Mouse (Mus musculus): ENCODE results near the gene Unc13b. TPM values are rescaled to one million over a fixed set of nuclear protein-coding genes. Genes with fewer than 3 reads are reported as not detected.

The Unc13b gene
- 66.7 and 77.8 TPM in 2 replicates for polyA plus RNA-seq (2012; rRNA removed)

- Histone ChIP-seq H3K4me3 (ENCODE audit: insufficient read depth, low read length) (peak within 1 kb of the TSS; percentile 43), H3K4me1 (ENCODE audit: control insufficient read depth, insufficient read depth, low read length) (no peaks in the 10 kb centered on the region; the same call in 1 of the 2 replicates), H3K27ac (ENCODE audit: insufficient read depth, low read length) (no peak within 1 kb of the TSS)
- peak; percentile 72 for TF ChIP-seq POLR2A (IDR thresholded peaks at IDR 0.05; ENCODE audit: extremely low read depth, insufficient read depth, low read length)
- no peak for TF ChIP-seq CTCF (IDR thresholded peaks at IDR 0.05; ENCODE audit: extremely low read depth, insufficient read depth, low read length)
Measured at GRCm38 (mm10) chr4:43058753-43059654, at the start of gene Unc13b. Gene Unc13b (plus strand): TSS chr4:43058953.

GRCm38 (mm10) chr4:43010161-43011038 lies 48.4 kb upstream of the Unc13b start, which contains the start of gene Fancg:
Gene Fancg (minus strand): TSS chr4:43010506.
- H3K4me3 ChIP-seq (ENCODE audit: insufficient read depth, low read length) = peak within 1 kb of the TSS; percentile 54
- TF ChIP-seq CTCF (IDR thresholded peaks at IDR 0.05; ENCODE audit: extremely low read depth, insufficient read depth, low read length) (no peak), POLR2A (IDR thresholded peaks at IDR 0.05; ENCODE audit: extremely low read depth, insufficient read depth, low read length) (no peak)
- H3K4me1 ChIP-seq (ENCODE audit: control insufficient read depth, insufficient read depth, low read length) = peaks cover 3% of the 10 kb centered on the region; the same call in 1 of the 2 replicates
- H3K27ac ChIP-seq (ENCODE audit: insufficient read depth, low read length) = no peak within 1 kb of the TSS

- H3K4me3 ChIP-seq (ENCODE audit: insufficient read depth, low read length) = no peak overlapping the region
- H3K4me1 ChIP-seq (ENCODE audit: control insufficient read depth, insufficient read depth, low read length) = peaks cover 3% of the 10 kb centered on the region; the same call in 1 of the 2 replicates
- H3K27ac ChIP-seq (ENCODE audit: insufficient read depth, low read length) = no peak overlapping the region
- TF ChIP-seq CTCF (IDR thresholded peaks at IDR 0.05; ENCODE audit: extremely low read depth, insufficient read depth, low read length) (no peak), POLR2A (IDR thresholded peaks at IDR 0.05; ENCODE audit: extremely low read depth, insufficient read depth, low read length) (no peak)
Measured at GRCm38 (mm10) chr4:43012091-43012490, 46.7 kb upstream of the Unc13b start.

GRCm38 (mm10) chr4:43018156-43018555 lies 40.6 kb upstream of the Unc13b start:
- no peak overlapping the region for H3K27ac ChIP-seq (ENCODE audit: insufficient read depth, low read length)
- no peak for TF ChIP-seq POLR2A (IDR thresholded peaks at IDR 0.05; ENCODE audit: extremely low read depth, insufficient read depth, low read length)
- no peak for TF ChIP-seq CTCF (IDR thresholded peaks at IDR 0.05; ENCODE audit: extremely low read depth, insufficient read depth, low read length)
- no peaks in the 10 kb centered on the region for H3K4me1 ChIP-seq (ENCODE audit: control insufficient read depth, insufficient read depth, low read length)
- H3K4me3 ChIP-seq (ENCODE audit: insufficient read depth, low read length) = no peak overlapping the region

DNA sequence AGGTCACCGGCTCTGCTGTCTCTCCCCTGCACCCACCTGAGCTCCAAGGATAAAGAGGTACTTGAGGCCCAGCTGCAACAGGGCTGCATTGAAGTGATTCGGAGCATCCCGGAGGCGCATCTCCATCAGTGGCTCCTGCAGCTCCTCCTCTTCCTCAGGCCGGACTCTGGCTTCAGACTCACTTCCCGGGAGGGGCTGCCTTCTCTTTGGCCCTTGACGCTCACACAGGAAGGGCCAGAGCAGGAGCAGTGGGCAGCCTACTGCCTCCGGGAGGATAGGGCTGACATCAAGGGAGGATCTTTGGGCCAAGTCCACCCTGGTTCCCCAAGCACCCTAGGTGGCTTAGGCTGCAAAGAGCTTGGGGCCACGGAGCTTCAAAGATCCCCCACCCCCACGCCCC lies 39.6 kb upstream of the Unc13b start:
- Histone ChIP-seq H3K4me1 (ENCODE audit: control insufficient read depth, insufficient read depth, low read length) (peaks cover 2% of the 10 kb centered on the region; the same call in 1 of the 2 replicates), H3K4me3 (ENCODE audit: insufficient read depth, low read length) (no peak overlapping the region), H3K27ac (ENCODE audit: insufficient read depth, low read length) (no peak overlapping the region)
- no peak for TF ChIP-seq POLR2A (IDR thresholded peaks at IDR 0.05; ENCODE audit: extremely low read depth, insufficient read depth, low read length)
- no peak for TF ChIP-seq CTCF (IDR thresholded peaks at IDR 0.05; ENCODE audit: extremely low read depth, insufficient read depth, low read length)

DNA sequence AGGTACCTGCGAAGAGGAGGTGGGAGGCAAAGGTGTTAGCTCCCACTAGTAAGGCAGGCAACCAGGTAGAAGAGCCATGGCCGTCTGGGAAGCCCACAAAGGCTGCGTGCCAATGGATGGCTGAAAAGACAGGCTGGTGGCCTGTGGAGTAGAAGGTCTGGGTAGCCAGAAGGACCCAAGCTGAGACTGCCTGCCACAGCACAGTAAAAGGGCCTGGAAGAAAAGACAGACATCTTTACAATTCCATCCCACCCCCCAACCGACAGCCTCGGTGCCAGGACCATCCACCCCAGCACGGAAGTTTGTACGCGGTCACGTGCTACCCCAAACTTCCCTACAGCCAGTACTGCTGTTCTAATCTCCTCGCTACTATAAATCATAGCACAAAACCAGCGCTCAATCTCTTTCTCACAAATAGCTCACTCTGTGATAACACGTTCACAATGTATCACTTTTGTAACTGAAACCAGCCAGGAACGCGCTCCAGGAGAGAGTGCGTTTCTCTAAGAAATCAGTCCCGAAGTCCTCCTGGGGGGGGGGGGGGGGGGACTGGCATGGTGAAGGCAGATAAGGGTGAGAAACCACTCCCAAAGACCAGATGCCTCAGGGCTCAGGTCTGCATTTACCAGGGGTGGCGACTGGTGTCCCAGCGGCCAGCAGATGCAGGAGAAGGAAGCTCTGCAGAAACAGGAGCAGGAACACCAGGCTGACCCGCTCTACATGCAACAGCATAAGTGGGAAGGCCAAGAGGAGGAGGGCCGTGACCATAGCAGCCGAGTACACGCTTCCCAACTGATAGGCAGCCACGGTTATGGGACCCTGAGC lies 38.9 kb upstream of the Unc13b start:
- Histone ChIP-seq H3K4me3 (ENCODE audit: insufficient read depth, low read length) (no peak overlapping the region), H3K27ac (ENCODE audit: insufficient read depth, low read length) (no peak overlapping the region), H3K4me1 (ENCODE audit: control insufficient read depth, insufficient read depth, low read length) (peaks cover 4% of the 10 kb centered on the region; the same call in 1 of the 2 replicates)
- TF ChIP-seq POLR2A (IDR thresholded peaks at IDR 0.05; ENCODE audit: extremely low read depth, insufficient read depth, low read length) = no peak

- Histone ChIP-seq H3K4me1 (ENCODE audit: control insufficient read depth, insufficient read depth, low read length) (peaks cover 6% of the 10 kb centered on the region; the same call in 1 of the 2 replicates), H3K27ac (ENCODE audit: insufficient read depth, low read length) (no peak overlapping the region), H3K4me3 (ENCODE audit: insufficient read depth, low read length) (no peak overlapping the region)
- TF ChIP-seq CTCF (IDR thresholded peaks at IDR 0.05; ENCODE audit: extremely low read depth, insufficient read depth, low read length) (no peak), POLR2A (IDR thresholded peaks at IDR 0.05; ENCODE audit: extremely low read depth, insufficient read depth, low read length) (no peak)
Measured at GRCm38 (mm10) chr4:43020876-43021275, 37.9 kb upstream of the Unc13b start.

DNA sequence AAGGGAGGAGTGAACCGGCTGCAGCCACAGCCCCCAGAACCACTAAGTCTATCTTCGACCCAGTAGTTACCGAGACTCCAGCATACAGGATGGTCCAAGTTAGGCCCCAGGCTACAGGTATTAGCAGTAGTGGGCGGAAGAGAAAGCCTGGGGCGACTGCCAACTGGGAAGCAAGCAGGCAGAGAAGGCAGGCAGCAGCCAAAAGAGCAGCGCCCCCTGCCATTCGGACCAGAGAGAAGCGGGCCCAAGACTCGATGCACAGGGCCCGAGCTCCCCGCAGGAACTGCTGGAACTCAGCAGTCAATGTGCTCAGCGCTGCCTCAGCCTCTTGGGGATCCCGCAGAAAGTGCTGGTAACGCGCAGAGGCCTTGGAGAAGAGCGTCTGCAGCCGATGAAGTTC lies 37.4 kb upstream of the Unc13b start:
- H3K4me1 ChIP-seq (ENCODE audit: control insufficient read depth, insufficient read depth, low read length) = peaks cover 6% of the 10 kb centered on the region; the same call in 1 of the 2 replicates

More for the DNA sequence above, 37.4 kb upstream of the Unc13b start:
- no peak for TF ChIP-seq CTCF (IDR thresholded peaks at IDR 0.05; ENCODE audit: extremely low read depth, insufficient read depth, low read length)
- TF ChIP-seq POLR2A (IDR thresholded peaks at IDR 0.05; ENCODE audit: extremely low read depth, insufficient read depth, low read length) = no peak
- no peak overlapping the region for H3K4me3 ChIP-seq (ENCODE audit: insufficient read depth, low read length)
- no peak overlapping the region for H3K27ac ChIP-seq (ENCODE audit: insufficient read depth, low read length)

All from cortical plate, adult 2 months (tissue).